Mouse (Mus musculus): ENCODE results near the gene Stoml1.
"Not testable (repeated sequence)": the region's sequence is repeated elsewhere in the genome, so short reads cannot be mapped to it uniquely, and the experiment has no call there.

Gene Stoml1

GRCm38 (mm10) chr9:58242696-58243095 is 10.3 kb upstream of the Stoml1 start:
- DNase-seq, result no peak

- no peak for DNase-seq
Observed at GRCm38 (mm10) chr9:58243696-58244095, 9.3 kb upstream of the Stoml1 start.

GRCm38 (mm10) chr9:58246083-58246591 is 6.8 kb upstream of the Stoml1 start:
- no peak for DNase-seq

GRCm38 (mm10) chr9:58247064-58247759 is 5.8 kb upstream of the Stoml1 start:
- peak; percentile 83 to 88 for DNase-seq

GRCm38 (mm10) chr9:58248746-58249413 is 4.1 kb upstream of the Stoml1 start:
- no peak for DNase-seq

GRCm38 (mm10) chr9:58249592-58250192 is 3.3 kb upstream of the Stoml1 start, which contains the start of gene Pml:
TSS of gene Pml (minus strand) at chr9:58249786.
- DNase-seq, result peak; percentile 72 to 80

- DNase-seq, result no peak
Observed at GRCm38 (mm10) chr9:58250322-58250721, 2.6 kb upstream of the Stoml1 start.

GRCm38 (mm10) chr9:58250730-58251129 is 2.2 kb upstream of the Stoml1 start:
- DNase-seq, result not testable (repeated sequence)

- not testable (repeated sequence) for DNase-seq
Observed at GRCm38 (mm10) chr9:58253805-58254122, 800 bp downstream of the Stoml1 start.

- peak in 1 of 2 experiments; percentile 26 for DNase-seq
Observed at GRCm38 (mm10) chr9:58255105-58255504, 2.1 kb downstream of the Stoml1 start.

- no peak for DNase-seq
Observed at GRCm38 (mm10) chr9:58255704-58256685, 3.0 kb downstream of the Stoml1 start.

- DNase-seq, result no peak
Observed at GRCm38 (mm10) chr9:58262507-58262906, 9.5 kb downstream of the Stoml1 start.

GRCm38 (mm10) chr9:58265368-58265767 is 12.4 kb downstream of the Stoml1 start:
- DNase-seq, result no peak

- no peak for DNase-seq
Observed at GRCm38 (mm10) chr9:58266571-58267011, 13.6 kb downstream of the Stoml1 start.

GRCm38 (mm10) chr9:58267046-58267445 is 14.1 kb downstream of the Stoml1 start:
- no peak for DNase-seq

GRCm38 (mm10) chr9:58268384-58269313 is 15.7 kb downstream of the Stoml1 start:
- DNase-seq, result peak; percentile 48 to 74

GRCm38 (mm10) chr9:58270081-58270480 is 17.1 kb downstream of the Stoml1 start:
- no peak for DNase-seq

GRCm38 (mm10) chr9:58271109-58271508 is 18.1 kb downstream of the Stoml1 start:
- DNase-seq, result no peak

GRCm38 (mm10) chr9:58271551-58271950 is 18.6 kb downstream of the Stoml1 start:
- DNase-seq, result not testable (repeated sequence)

GRCm38 (mm10) chr9:58272068-58272541 is 19.1 kb downstream of the Stoml1 start:
- DNase-seq, result no peak

- DNase-seq, result no peak
Observed at GRCm38 (mm10) chr9:58272855-58273254, 19.9 kb downstream of the Stoml1 start.

Measured in cerebellum, postnatal 25 days (tissue).